ENCODE assay signal across 15 mouse cellular contexts in the genomic region with DNA sequence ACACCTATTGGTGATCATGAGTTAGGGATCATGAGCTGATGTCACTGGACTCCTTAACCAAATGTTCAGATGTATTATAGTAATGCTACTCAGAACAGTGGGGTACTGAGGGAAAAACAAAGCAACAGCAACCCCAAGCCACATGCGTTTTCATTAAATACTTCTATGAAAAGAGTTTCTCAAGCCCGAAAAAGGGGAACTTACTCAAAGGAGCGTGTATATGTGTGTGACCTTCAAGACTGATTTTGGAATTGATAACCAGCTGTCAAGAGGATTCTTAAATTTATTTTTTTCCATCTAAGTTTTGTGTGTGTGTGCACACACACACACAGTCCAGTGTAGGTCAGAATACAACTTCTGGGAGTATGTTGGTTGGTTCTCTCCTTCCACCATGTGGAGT.
"Had no signal": no experiment of that assay in that cellular context is flagged by ENCODE, and none has a peak within 500 bp of the region (broad histone marks: within the 10 kb centered on the region; RNA-seq: fewer than 3 reads in every experiment).

No protein-coding gene starts in this region.

- H3K9me3 ChIP-seq: neural tube, embryonic 15.5 days; stomach, embryonic 15.5 days had no signal

- DNase-seq: retina, postnatal 1 day; right cerebral cortex, adult 18-20 months; right cerebral cortex, postnatal 14 days; right cerebral cortex, postnatal 25 days; right cerebral cortex, postnatal 4 days; spleen, adult 18-20 months; thymus, adult 18-20 months; thymus, adult 2 months; thymus, postnatal 14 days; thymus, postnatal 25 days; thymus, postnatal 36 days; thymus, postnatal 4 days had no signal

- H3K9ac ChIP-seq: neural tube, embryonic 15.5 days; stomach, embryonic 15.5 days had no signal

- H3K27ac ChIP-seq: neural tube, embryonic 15.5 days; stomach, embryonic 15.5 days; stomach, postnatal 0 days had no signal

- H3K4me1 ChIP-seq: neural tube, embryonic 15.5 days; stomach, embryonic 15.5 days had no signal

- H3K27me3 ChIP-seq: neural tube, embryonic 15.5 days; stomach, embryonic 15.5 days had no signal

- H3K4me3 ChIP-seq: neural tube, embryonic 15.5 days; stomach, embryonic 15.5 days had no signal

- H3K36me3 ChIP-seq: neural tube, embryonic 15.5 days; stomach, embryonic 15.5 days had no signal
